Mouse (Mus musculus): ENCODE measurements around the gene Tmem177. TPM values are rescaled to one million over a fixed set of nuclear protein-coding genes. Genes with fewer than 3 reads are reported as not detected.

Tmem177 gene
- polyA plus RNA-seq (2014; fragmentation: Nextera tagmentation; extraction: Ambion mirVana): 7.8 and 8.3 TPM in 2 replicates

DNA sequence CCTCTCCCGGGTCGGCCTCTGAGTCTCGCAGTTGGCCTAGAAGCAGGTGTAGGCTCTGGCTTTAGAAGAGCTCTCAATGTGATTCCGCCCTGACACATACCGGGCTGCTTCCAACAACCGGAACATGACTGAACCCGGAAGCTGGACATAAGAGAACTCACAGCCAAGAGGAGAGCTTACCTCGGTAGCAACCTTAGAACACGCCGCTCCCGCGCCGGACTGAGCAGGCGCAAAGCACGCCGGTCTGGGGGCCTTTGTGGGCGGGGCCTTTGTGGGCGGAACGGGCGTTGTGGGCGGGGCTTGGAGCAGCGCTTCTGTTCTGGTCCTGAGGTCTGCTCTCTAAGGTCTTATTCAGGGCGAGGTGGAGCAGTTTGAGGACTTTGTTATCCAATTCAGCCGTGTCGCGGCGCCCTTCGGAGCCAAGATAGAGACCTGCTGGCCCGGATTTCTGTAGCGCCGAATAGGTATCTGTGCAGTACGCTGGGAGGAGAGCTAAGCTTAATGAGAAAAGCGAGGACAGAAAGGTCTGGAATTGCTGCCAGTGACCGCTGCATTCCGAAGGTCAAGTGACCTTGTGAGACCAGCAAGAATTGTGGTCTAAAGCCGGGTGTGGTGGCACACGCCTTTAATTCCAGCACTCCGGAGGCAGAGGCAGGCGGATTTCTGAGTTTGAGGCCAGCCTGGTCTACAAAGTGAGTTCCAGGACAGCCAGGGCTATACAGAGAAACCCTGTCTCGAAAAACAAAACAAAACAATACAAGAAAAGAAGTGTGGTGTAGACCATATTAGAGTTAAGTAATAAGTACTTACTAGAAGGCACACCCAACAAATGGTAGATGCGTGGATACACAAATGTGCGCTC, at the start of gene Tmem177:
Gene Tmem177 (minus strand): TSS at position 256 of the 862 bp plus-strand sequence.
- H3K27ac ChIP-seq (ENCODE audit: low read depth): peak within 1 kb of the TSS; percentile 33; the same call in 1 of the 2 replicates
- H3K4me2 ChIP-seq (ENCODE audit: low read length): peak within 1 kb of the TSS; percentile 57
- H3K9me3 ChIP-seq (ENCODE audit: control insufficient read depth, low read length): no peaks in the 10 kb centered on the region
- ATAC-seq (replicated peaks; ENCODE audit: low FRiP score, low TSS enrichment, low read depth) (peak; percentile 95), DNase-seq (ENCODE audit: low spot score) (peak; percentile 98)
- peak within 1 kb of the TSS; percentile 61 for H3K4me3 ChIP-seq (ENCODE audit: low read depth, low read length)
- 0 out of 2 replicates have a peak, but pooled peaks cover 4% of the 10 kb centered on the region for H3K36me3 ChIP-seq (ENCODE audit: control insufficient read depth, insufficient read depth, low read length)
- H3K4me1 ChIP-seq (replicated peaks; ENCODE audit: control insufficient read depth, insufficient read depth, low read length): no peaks in the 10 kb centered on the region
- WGBS: 11% methylated on average over 42 of the region's 42 CpGs
- peak within 1 kb of the TSS; percentile 58 for H3K9ac ChIP-seq (ENCODE audit: low read length)
- H3K27me3 ChIP-seq (replicated peaks; ENCODE audit: control insufficient read depth, insufficient read depth, low read length): no peaks in the 10 kb centered on the region

- Histone ChIP-seq H3K36me3 (ENCODE audit: control insufficient read depth, insufficient read depth, low read length) (no peaks in the 10 kb centered on the region), H3K4me1 (replicated peaks; ENCODE audit: control insufficient read depth, insufficient read depth, low read length) (no peaks in the 10 kb centered on the region), H3K27ac (ENCODE audit: low read depth) (no peak overlapping the region), H3K4me2 (ENCODE audit: low read length) (no peak overlapping the region), H3K9ac (ENCODE audit: low read length) (no peak overlapping the region), H3K9me3 (ENCODE audit: control insufficient read depth, low read length) (no peaks in the 10 kb centered on the region), H3K27me3 (replicated peaks; ENCODE audit: control insufficient read depth, insufficient read depth, low read length) (no peaks in the 10 kb centered on the region), H3K4me3 (ENCODE audit: low read depth, low read length) (no peak overlapping the region)
- WGBS: 54% methylated on average over 7 of the region's 7 CpGs
- DNase-seq (ENCODE audit: low spot score) (no peak), ATAC-seq (replicated peaks; ENCODE audit: low FRiP score, low TSS enrichment, low read depth) (no peak)
Measured at GRCm38 (mm10) chr1:119959920-119960319, 46.9 kb upstream of the Tmem177 start.

GRCm38 (mm10) chr1:119959464-119959863, 46.5 kb upstream of the Tmem177 start:
- Histone ChIP-seq H3K4me3 (ENCODE audit: low read depth, low read length) (no peak overlapping the region), H3K4me2 (ENCODE audit: low read length) (no peak overlapping the region), H3K27me3 (replicated peaks; ENCODE audit: control insufficient read depth, insufficient read depth, low read length) (no peaks in the 10 kb centered on the region), H3K27ac (ENCODE audit: low read depth) (no peak overlapping the region), H3K36me3 (ENCODE audit: control insufficient read depth, insufficient read depth, low read length) (no peaks in the 10 kb centered on the region), H3K9me3 (ENCODE audit: control insufficient read depth, low read length) (no peaks in the 10 kb centered on the region), H3K4me1 (replicated peaks; ENCODE audit: control insufficient read depth, insufficient read depth, low read length) (no peaks in the 10 kb centered on the region), H3K9ac (ENCODE audit: low read length) (no peak overlapping the region)
- WGBS: 91% methylated on average over 4 of the region's 4 CpGs
- DNase-seq (ENCODE audit: low spot score) (no peak), ATAC-seq (replicated peaks; ENCODE audit: low FRiP score, low TSS enrichment, low read depth) (0 out of 2 replicates have a peak, but pooled peaks have one; percentile 41)

GRCm38 (mm10) chr1:119957716-119958222, 44.8 kb upstream of the Tmem177 start:
- H3K36me3 ChIP-seq (ENCODE audit: control insufficient read depth, insufficient read depth, low read length): no peaks in the 10 kb centered on the region
- no peak overlapping the region for H3K4me2 ChIP-seq (ENCODE audit: low read length)
- no peaks in the 10 kb centered on the region for H3K4me1 ChIP-seq (replicated peaks; ENCODE audit: control insufficient read depth, insufficient read depth, low read length)
- H3K27ac ChIP-seq (ENCODE audit: low read depth): no peak overlapping the region
- H3K4me3 ChIP-seq (ENCODE audit: low read depth, low read length): no peak overlapping the region
- ATAC-seq (replicated peaks; ENCODE audit: low FRiP score, low TSS enrichment, low read depth) (no peak), DNase-seq (ENCODE audit: low spot score) (no peak)
- no peaks in the 10 kb centered on the region for H3K9me3 ChIP-seq (ENCODE audit: control insufficient read depth, low read length)
- H3K27me3 ChIP-seq (replicated peaks; ENCODE audit: control insufficient read depth, insufficient read depth, low read length): no peaks in the 10 kb centered on the region
- 27% methylated on average over 9 of the region's 9 CpGs for WGBS
- H3K9ac ChIP-seq (ENCODE audit: low read length): no peak overlapping the region

DNA sequence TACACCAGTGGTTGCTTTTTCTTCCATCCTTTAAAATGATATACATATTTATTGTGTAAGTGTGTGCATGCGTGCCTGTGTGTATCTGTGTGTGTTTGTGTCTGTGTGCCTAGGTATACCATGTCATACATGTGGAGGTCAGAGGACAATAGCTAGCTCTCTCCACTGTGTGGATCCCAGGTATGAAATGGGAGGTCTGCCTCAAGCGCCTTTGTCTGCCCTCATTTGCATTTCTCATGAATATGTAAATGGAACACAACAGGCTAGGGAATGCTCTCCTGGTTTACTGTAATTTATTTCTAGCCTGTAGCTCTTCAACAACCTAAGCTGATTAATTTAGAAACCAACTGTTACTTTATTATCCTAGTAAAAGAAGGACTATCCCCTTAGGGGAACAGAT, 41.7 kb upstream of the Tmem177 start:
- ATAC-seq (replicated peaks; ENCODE audit: low FRiP score, low TSS enrichment, low read depth): no peak
- Histone ChIP-seq H3K4me2 (ENCODE audit: low read length) (no peak overlapping the region), H3K27me3 (replicated peaks; ENCODE audit: control insufficient read depth, insufficient read depth, low read length) (no peaks in the 10 kb centered on the region), H3K9me3 (ENCODE audit: control insufficient read depth, low read length) (no peaks in the 10 kb centered on the region), H3K27ac (ENCODE audit: low read depth) (no peak overlapping the region), H3K4me1 (replicated peaks; ENCODE audit: control insufficient read depth, insufficient read depth, low read length) (no peaks in the 10 kb centered on the region), H3K4me3 (ENCODE audit: low read depth, low read length) (no peak overlapping the region), H3K36me3 (ENCODE audit: control insufficient read depth, insufficient read depth, low read length) (no peaks in the 10 kb centered on the region), H3K9ac (ENCODE audit: low read length) (no peak overlapping the region)
- WGBS: 80% methylated on average over 2 of the region's 2 CpGs
- DNase-seq (ENCODE audit: low spot score): no peak

DNA sequence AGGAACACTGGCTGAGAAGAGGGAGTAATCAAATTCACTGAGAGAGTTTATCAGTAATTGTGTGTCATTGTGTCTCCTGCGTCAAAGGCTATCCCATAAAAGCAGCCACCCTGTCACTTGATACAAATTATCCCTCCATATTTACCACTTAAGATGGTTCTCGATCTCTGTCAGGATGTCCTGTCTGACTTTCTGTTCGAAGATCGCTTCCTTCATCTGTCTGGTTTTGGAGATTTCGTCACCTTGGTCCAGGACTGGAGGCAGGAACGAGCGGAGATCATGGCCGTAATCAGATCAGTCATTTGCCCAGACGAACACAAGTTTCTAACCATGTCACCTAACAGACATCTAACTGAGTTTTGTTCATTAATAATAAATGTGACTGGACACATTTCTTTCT, 40.4 kb upstream of the Tmem177 start:
- no peaks in the 10 kb centered on the region for H3K4me1 ChIP-seq (replicated peaks; ENCODE audit: control insufficient read depth, insufficient read depth, low read length)
- no peaks in the 10 kb centered on the region for H3K9me3 ChIP-seq (ENCODE audit: control insufficient read depth, low read length)
- WGBS: 89% methylated on average over 9 of the region's 9 CpGs
- no peaks in the 10 kb centered on the region for H3K27me3 ChIP-seq (replicated peaks; ENCODE audit: control insufficient read depth, insufficient read depth, low read length)
- ATAC-seq (replicated peaks; ENCODE audit: low FRiP score, low TSS enrichment, low read depth): no peak
- no peak overlapping the region for H3K9ac ChIP-seq (ENCODE audit: low read length)
- no peak overlapping the region for H3K4me3 ChIP-seq (ENCODE audit: low read depth, low read length)
- no peak for DNase-seq (ENCODE audit: low spot score)
- H3K4me2 ChIP-seq (ENCODE audit: low read length): no peak overlapping the region
- H3K36me3 ChIP-seq (ENCODE audit: control insufficient read depth, insufficient read depth, low read length): no peaks in the 10 kb centered on the region
- H3K27ac ChIP-seq (ENCODE audit: low read depth): no peak overlapping the region

DNA sequence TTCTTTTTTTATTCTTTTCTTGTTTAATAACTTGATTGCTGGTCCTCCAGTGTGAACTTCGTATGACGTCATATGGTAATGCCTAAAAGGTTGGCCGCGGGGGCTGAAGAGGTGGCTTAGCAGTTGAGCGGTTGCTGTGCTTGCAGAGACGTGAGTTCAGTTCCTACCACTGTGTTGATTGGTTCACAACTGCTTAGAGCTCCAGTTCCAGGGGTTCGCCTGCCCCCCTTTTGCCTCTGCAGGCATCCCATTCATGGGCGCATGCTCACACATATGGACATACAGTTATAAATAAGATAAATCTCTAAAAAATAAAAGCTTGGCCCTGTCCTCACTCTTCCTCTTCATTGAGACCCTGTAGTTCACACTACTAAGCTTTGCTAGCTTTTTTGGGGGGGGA, 37.1 kb upstream of the Tmem177 start:
- no peak overlapping the region for H3K4me3 ChIP-seq (ENCODE audit: low read depth, low read length)
- no peak overlapping the region for H3K27ac ChIP-seq (ENCODE audit: low read depth)
- H3K4me2 ChIP-seq (ENCODE audit: low read length): no peak overlapping the region
- no peak for ATAC-seq (replicated peaks; ENCODE audit: low FRiP score, low TSS enrichment, low read depth)
- 93% methylated on average over 8 of the region's 8 CpGs for WGBS
- no peak for DNase-seq (ENCODE audit: low spot score)
- no peak overlapping the region for H3K9ac ChIP-seq (ENCODE audit: low read length)
- no peaks in the 10 kb centered on the region for H3K27me3 ChIP-seq (replicated peaks; ENCODE audit: control insufficient read depth, insufficient read depth, low read length)
- no peaks in the 10 kb centered on the region for H3K36me3 ChIP-seq (ENCODE audit: control insufficient read depth, insufficient read depth, low read length)
- no peaks in the 10 kb centered on the region for H3K9me3 ChIP-seq (ENCODE audit: control insufficient read depth, low read length)
- H3K4me1 ChIP-seq (replicated peaks; ENCODE audit: control insufficient read depth, insufficient read depth, low read length): no peaks in the 10 kb centered on the region

DNA sequence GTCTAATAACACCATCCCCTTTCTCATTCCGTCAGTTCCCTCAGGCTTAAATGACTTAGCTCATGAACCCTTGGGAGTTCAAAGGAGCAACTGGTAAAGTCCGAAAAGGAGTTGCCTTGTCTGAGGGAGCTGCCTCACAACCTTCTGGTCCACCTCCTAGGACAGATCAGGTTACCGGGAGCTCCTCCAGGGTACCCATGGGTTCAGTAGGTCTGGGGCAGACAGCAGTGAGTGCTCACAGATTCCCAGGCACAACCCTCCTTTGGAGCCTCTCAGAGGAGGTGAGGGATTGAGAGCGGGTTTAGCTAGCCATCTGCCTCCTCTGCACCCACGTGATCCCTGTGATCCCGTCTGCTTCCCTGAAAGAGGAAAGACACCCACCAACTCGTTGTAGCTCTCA, 23.9 kb upstream of the Tmem177 start:
- no peak overlapping the region for H3K9ac ChIP-seq (ENCODE audit: low read length)
- no peaks in the 10 kb centered on the region for H3K36me3 ChIP-seq (ENCODE audit: control insufficient read depth, insufficient read depth, low read length)
- no peak overlapping the region for H3K27ac ChIP-seq (ENCODE audit: low read depth)
- no peaks in the 10 kb centered on the region for H3K4me1 ChIP-seq (replicated peaks; ENCODE audit: control insufficient read depth, insufficient read depth, low read length)
- no peaks in the 10 kb centered on the region for H3K27me3 ChIP-seq (replicated peaks; ENCODE audit: control insufficient read depth, insufficient read depth, low read length)
- no peak overlapping the region for H3K4me2 ChIP-seq (ENCODE audit: low read length)
- ATAC-seq (replicated peaks; ENCODE audit: low FRiP score, low TSS enrichment, low read depth): no peak
- DNase-seq (ENCODE audit: low spot score): no peak
- WGBS: 26% methylated on average over 7 of the region's 7 CpGs
- H3K9me3 ChIP-seq (ENCODE audit: control insufficient read depth, low read length): 0 out of 2 replicates have a peak, but pooled peaks cover 4% of the 10 kb centered on the region
- H3K4me3 ChIP-seq (ENCODE audit: low read depth, low read length): no peak overlapping the region
